Mouse (Mus musculus) limb, embryonic 10.5 days (tissue): Measurements from ENCODE around the gene Trit1. TPM values are rescaled to one million over a fixed set of nuclear protein-coding genes. Genes with fewer than 3 reads are reported as not detected.

Source experiments
- polyA plus RNA-seq: library from polyadenylated mRNA; unstranded; fragments of >200 nt; fragmentation: Nextera tagmentation; extraction: Ambion mirVana; gene quantifications from 2 replicates; pipeline ENCODE4 v1.2.1, GENCODE M21; 2016

Gene Trit1
- polyA plus RNA-seq, 1 experiment from 2014 or later, result 17.8 TPM

Other genes with a start within 250 kb of the Trit1 start
- 45.4 and 55.3 TPM in 2 replicates for gene Ppt1, start 180.4 kb upstream of the Trit1 start, polyA plus RNA-seq
- 45.3 and 46.5 TPM in 2 replicates for gene Cap1, start 130.5 kb upstream of the Trit1 start, polyA plus RNA-seq
- 10.1 and 10.7 TPM in 2 replicates for gene Mfsd2a, start 55.4 kb upstream of the Trit1 start, polyA plus RNA-seq
- 25.5 and 28.6 TPM in 2 replicates for gene Mycl, start 20.9 kb upstream of the Trit1 start, polyA plus RNA-seq
- gene Bmp8b, start 88.6 kb downstream of the Trit1 start, polyA plus RNA-seq, result 0.16 and 0.29 TPM in 2 replicates
- gene Oxct2b, start 99.7 kb downstream of the Trit1 start, polyA plus RNA-seq, result not detected in 2 replicates
- gene Ppie, start 123.4 kb downstream of the Trit1 start, polyA plus RNA-seq, result 133 and 144 TPM in 2 replicates
- 0.28 and 0.48 TPM in 2 replicates for gene Hpcal4, start 166.6 kb downstream of the Trit1 start, polyA plus RNA-seq
- not detected in 2 replicates for gene Nt5c1a, start 184.9 kb downstream of the Trit1 start, polyA plus RNA-seq
- 1.8 and 2.2 TPM in 2 replicates for gene Heyl, start 217.0 kb downstream of the Trit1 start, polyA plus RNA-seq
- gene Pabpc4, start 245.8 kb downstream of the Trit1 start, polyA plus RNA-seq, result 54.1 and 64.4 TPM in 2 replicates